In the genomic region with DNA sequence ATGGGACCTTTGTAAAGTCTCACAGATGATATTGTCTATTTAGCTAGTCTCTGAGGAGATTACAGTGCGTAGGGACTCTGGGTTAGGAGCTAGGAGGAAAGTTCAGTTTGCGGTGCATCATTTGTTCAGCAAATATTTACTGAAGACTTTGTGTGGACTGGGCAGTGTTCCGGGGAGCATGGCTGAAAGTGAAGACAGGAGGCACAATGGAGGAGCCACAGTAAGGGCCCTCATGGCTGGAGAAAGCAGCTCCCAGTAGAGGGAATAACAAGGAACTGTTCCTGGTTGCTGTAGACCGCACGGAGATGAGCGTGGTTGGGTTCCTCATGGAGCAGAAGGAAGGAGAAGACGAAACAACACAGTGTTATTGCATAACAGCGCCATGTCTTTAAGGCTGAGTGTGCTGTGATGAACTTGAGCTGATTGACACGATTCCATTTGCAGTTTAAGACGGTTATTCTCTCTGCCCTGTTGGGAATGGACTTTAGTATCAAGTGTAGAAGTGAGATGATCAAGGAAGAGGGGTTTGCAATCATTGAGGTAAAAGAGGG, we compare ENCODE assay signal across 25 mouse cellular contexts. TPM values are rescaled to one million over a fixed set of nuclear protein-coding genes. Genes with fewer than 3 reads are reported as not detected.
DNase-seq lines count a peak whose midpoint lies in the region; ATAC-seq and TF ChIP-seq lines count a peak whose summit lies in the region.
"Had no signal": no experiment of that assay in that cellular context is flagged by ENCODE, and none has a peak within 500 bp of the region (broad histone marks: within the 10 kb centered on the region; RNA-seq: fewer than 3 reads in every experiment).

No protein-coding gene starts in this region.

- no peak for TF ChIP-seq EP300 in lung, postnatal 0 days (IDR thresholded peaks at IDR 0.05)

- no peak overlapping the region for H3K4me3 ChIP-seq in embryonic facial prominence, embryonic 12.5 days
- H3K4me3 ChIP-seq in embryonic facial prominence, embryonic 10.5 days, result no peak overlapping the region
- no peak overlapping the region for H3K4me3 ChIP-seq in heart, embryonic 14.5 days (ENCODE audit: control insufficient read depth in 1 of 2, insufficient read depth in 1 of 2, low read depth in 1 of 2, low read length in 2 of 2)
- no peak overlapping the region for H3K4me3 ChIP-seq in lung, postnatal 0 days (ENCODE audit: low read depth, low read length)
- H3K4me3 ChIP-seq in myocyte, result no peak overlapping the region
- H3K4me3 ChIP-seq: forebrain, embryonic 15.5 days; hindbrain, embryonic 12.5 days; layer of hippocampus, adult 2 months; midbrain, embryonic 12.5 days; neural tube, embryonic 12.5 days had no signal

- TF ChIP-seq POLR2A in myocyte (IDR thresholded peaks at IDR 0.05; ENCODE audit: insufficient read length, low read depth), result no peak

- peaks cover 46% of the 10 kb centered on the region for H3K4me1 ChIP-seq in embryonic facial prominence, embryonic 12.5 days
- H3K4me1 ChIP-seq in embryonic facial prominence, embryonic 10.5 days, result peaks cover 55% of the 10 kb centered on the region
- peaks cover 43 to 86% of the 10 kb centered on the region in 2 experiments for H3K4me1 ChIP-seq in heart, embryonic 14.5 days (ENCODE audit: control insufficient read depth in 2 of 2, insufficient read depth in 2 of 2, low read length in 2 of 2)
- peaks cover 11% of the 10 kb centered on the region; the same call in 1 of the 2 replicates for H3K4me1 ChIP-seq in lung, postnatal 0 days (ENCODE audit: insufficient read depth, low read depth, low read length)
- H3K4me1 ChIP-seq: forebrain, embryonic 15.5 days had no signal

- DNase-seq in embryonic facial prominence, embryonic 10.5 days (ENCODE audit: low spot score), result no peak
- DNase-seq in heart, adult 11 months, result no peak
- DNase-seq in lung, postnatal 0 days (ENCODE audit: low spot score), result peak; percentile 46
- no peak for DNase-seq in lung, adult 18-20 months
- DNase-seq in spleen, postnatal 36 days (ENCODE audit: low spot score in 2 of 2), result no peak
- DNase-seq: adrenal gland, postnatal 14 days; cerebellum, adult 11 months; gastrocnemius, postnatal 36 days; kidney, adult 18-20 months; layer of hippocampus, postnatal 36 days; lung, adult 2 months; right cerebral cortex, postnatal 4 days; thymus, adult 18-20 months had no signal

- H3K79me2 ChIP-seq in myocyte (ENCODE audit: control insufficient read depth, insufficient read depth), result peaks cover 34% of the 10 kb centered on the region

- TF ChIP-seq CTCF in lung, postnatal 0 days (IDR thresholded peaks at IDR 0.05), result no peak

- no peak overlapping the region for H3K4me2 ChIP-seq in embryonic facial prominence, embryonic 12.5 days (replicated peaks)
- H3K4me2 ChIP-seq in heart, embryonic 14.5 days (ENCODE audit: low read length), result peak overlapping the region; percentile 45
- no peak overlapping the region for H3K4me2 ChIP-seq in lung, postnatal 0 days (replicated peaks; ENCODE audit: low read depth, low read length)
- peak overlapping the region; percentile 81 for H3K4me2 ChIP-seq in myocyte (ENCODE audit: low read depth)
- H3K4me2 ChIP-seq: forebrain, embryonic 15.5 days; hindbrain, embryonic 12.5 days; midbrain, embryonic 12.5 days; neural tube, embryonic 12.5 days had no signal

- H3K27me3 ChIP-seq in embryonic facial prominence, embryonic 12.5 days, result no peaks in the 10 kb centered on the region
- H3K27me3 ChIP-seq in embryonic facial prominence, embryonic 10.5 days (replicated peaks; ENCODE audit: low read depth, poor library complexity, severe bottlenecking), result peaks cover 5% of the 10 kb centered on the region
- H3K27me3 ChIP-seq in heart, embryonic 14.5 days (ENCODE audit: control insufficient read depth, insufficient read depth, low read length), result no peaks in the 10 kb centered on the region
- no peaks in the 10 kb centered on the region for H3K27me3 ChIP-seq in lung, postnatal 0 days (replicated peaks; ENCODE audit: insufficient read depth, low read length)
- no peaks in the 10 kb centered on the region for H3K27me3 ChIP-seq in myocyte (ENCODE audit: control insufficient read depth, insufficient read depth, insufficient read length)
- H3K27me3 ChIP-seq: forebrain, embryonic 15.5 days; hindbrain, embryonic 12.5 days; midbrain, embryonic 12.5 days; neural tube, embryonic 12.5 days had no signal

- no peak overlapping the region for H3ac ChIP-seq in myocyte (ENCODE audit: control insufficient read depth, insufficient read length)

- no peaks in the 10 kb centered on the region for H3K9me3 ChIP-seq in embryonic facial prominence, embryonic 12.5 days
- H3K9me3 ChIP-seq in embryonic facial prominence, embryonic 10.5 days, result no peaks in the 10 kb centered on the region
- no peaks in the 10 kb centered on the region for H3K9me3 ChIP-seq in heart, embryonic 14.5 days (ENCODE audit: control insufficient read depth, low read length)
- no peaks in the 10 kb centered on the region for H3K9me3 ChIP-seq in lung, postnatal 0 days (ENCODE audit: low read length)
- H3K9me3 ChIP-seq: forebrain, embryonic 15.5 days; hindbrain, embryonic 12.5 days; midbrain, embryonic 12.5 days; neural tube, embryonic 12.5 days had no signal

- H3K9ac ChIP-seq in embryonic facial prominence, embryonic 12.5 days, result no peak overlapping the region
- peak overlapping the region; percentile 38; the same call in 1 of the 2 replicates for H3K9ac ChIP-seq in heart, embryonic 14.5 days (ENCODE audit: low read length)
- no peak overlapping the region for H3K9ac ChIP-seq in lung, postnatal 0 days (replicated peaks; ENCODE audit: low read depth)
- H3K9ac ChIP-seq: forebrain, embryonic 15.5 days; hindbrain, embryonic 12.5 days; midbrain, embryonic 12.5 days; neural tube, embryonic 12.5 days had no signal

- no peak for ATAC-seq in embryonic facial prominence, embryonic 12.5 days (ENCODE audit: insufficient number of reproducible peaks, insufficient read depth, low FRiP score, low TSS enrichment)
- ATAC-seq in heart, embryonic 14.5 days (ENCODE audit: insufficient number of reproducible peaks, insufficient read depth, low FRiP score, low read depth), result no peak
- ATAC-seq in lung, postnatal 0 days, result no peak
- ATAC-seq: activated CD4-positive, CD25-positive, alpha-beta regulatory T cell, adult 4 months; CD4-positive, CD25-positive, alpha-beta regulatory T cell, adult 4 months; forebrain, embryonic 15.5 days had no signal

- peak overlapping the region; percentile 3; the same call in 1 of the 2 replicates for H3K27ac ChIP-seq in embryonic facial prominence, embryonic 12.5 days
- H3K27ac ChIP-seq in embryonic facial prominence, embryonic 10.5 days (replicated peaks), result no peak overlapping the region
- peak overlapping the region; percentile 93 to 95 for H3K27ac ChIP-seq in heart, embryonic 14.5 days (replicated peaks in 1 of 2; ENCODE audit: control insufficient read depth in 1 of 2, insufficient read depth in 1 of 2, low read depth in 2 of 2, low read length in 2 of 2)
- H3K27ac ChIP-seq in lung, postnatal 0 days (ENCODE audit: low read length), result peak overlapping the region; percentile 54; the same call in 1 of the 2 replicates
- H3K27ac ChIP-seq: forebrain, embryonic 15.5 days; hindbrain, embryonic 12.5 days; kidney, postnatal 0 days; layer of hippocampus, adult 2 months; macrophage; midbrain, embryonic 12.5 days; neural tube, embryonic 12.5 days had no signal

- H3K36me3 ChIP-seq in embryonic facial prominence, embryonic 12.5 days, result no peaks in the 10 kb centered on the region
- no peaks in the 10 kb centered on the region for H3K36me3 ChIP-seq in embryonic facial prominence, embryonic 10.5 days (replicated peaks)
- H3K36me3 ChIP-seq in heart, embryonic 14.5 days (ENCODE audit: control insufficient read depth, insufficient read depth, low read length), result no peaks in the 10 kb centered on the region
- H3K36me3 ChIP-seq in lung, postnatal 0 days (ENCODE audit: insufficient read depth, low read length), result no peaks in the 10 kb centered on the region
- peaks cover 4% of the 10 kb centered on the region for H3K36me3 ChIP-seq in myocyte (ENCODE audit: control insufficient read depth, insufficient read depth)
- H3K36me3 ChIP-seq: forebrain, embryonic 15.5 days; hindbrain, embryonic 12.5 days; midbrain, embryonic 12.5 days; neural tube, embryonic 12.5 days had no signal

- WGBS in embryonic facial prominence, embryonic 12.5 days, result 92% methylated on average over 10 of the region's 10 CpGs
- WGBS in embryonic facial prominence, embryonic 10.5 days, result 90% methylated on average over 10 of the region's 10 CpGs
- WGBS in heart, embryonic 14.5 days, result 89% methylated on average over 10 of the region's 10 CpGs
- 77% methylated on average over 10 of the region's 10 CpGs for WGBS in lung, postnatal 0 days

TF ChIP-seq in myocyte, 11 proteins besides CTCF, POLR2A, EP300 and RAD21:
- TF ChIP-seq REST (IDR thresholded peaks at IDR 0.05; ENCODE audit: insufficient read depth, insufficient read length), result no peak
- TF ChIP-seq TCF12 (IDR thresholded peaks at IDR 0.05; ENCODE audit: insufficient read depth, poor library complexity, severe bottlenecking), result no peak
- TF ChIP-seq POLR2AphosphoS2 (IDR thresholded peaks at IDR 0.05; ENCODE audit: insufficient read length, low read depth), result no peak
- no peak for TF ChIP-seq TCF3 (IDR thresholded peaks at IDR 0.05; ENCODE audit: insufficient read length, low read depth)
- TF ChIP-seq E2F4 (IDR thresholded peaks at IDR 0.05; ENCODE audit: insufficient read depth), result no peak
- TF ChIP-seq MAX (IDR thresholded peaks at IDR 0.05; ENCODE audit: low read depth), result no peak
- TF ChIP-seq USF1 (IDR thresholded peaks at IDR 0.05; ENCODE audit: low read depth), result no peak
- no peak for TF ChIP-seq SRF (IDR thresholded peaks at IDR 0.05; ENCODE audit: control insufficient read depth, insufficient read length, low read depth)
- TF ChIP-seq MYOG (IDR thresholded peaks at IDR 0.05; ENCODE audit: control insufficient read depth in 1 of 3, insufficient read depth in 1 of 3, insufficient read length in 2 of 3, low read depth in 2 of 3), result no peak
- no peak for TF ChIP-seq MYOD1 (IDR thresholded peaks at IDR 0.05; ENCODE audit: control insufficient read depth in 1 of 3, insufficient read length in 2 of 3, low read depth in 2 of 3)
- TF ChIP-seq CEBPB (IDR thresholded peaks at IDR 0.05; ENCODE audit: insufficient read depth, poor library complexity, severe bottlenecking), result no peak

RNA-seq across cellular contexts. Expression of a gene that starts 12.6 kb away (rescaled TPM):
- 21.2 and 22.7 TPM in 2 replicates for polyA plus RNA-seq in embryonic facial prominence, embryonic 12.5 days (2016; fragmentation: Nextera tagmentation; extraction: Ambion mirVana)
- polyA plus RNA-seq in embryonic facial prominence, embryonic 10.5 days (2016; fragmentation: Nextera tagmentation; extraction: Ambion mirVana), result 9.9 and 13.1 TPM in 2 replicates
- polyA plus RNA-seq in heart, embryonic 14.5 days (2014; fragmentation: Nextera tagmentation; extraction: Ambion mirVana), result 18.4 and 18.6 TPM in 2 replicates
- 3.6 and 4.5 TPM in 2 replicates for polyA plus RNA-seq in lung, postnatal 0 days (2015; fragmentation: Nextera tagmentation; extraction: Ambion mirVana)
- polyA plus RNA-seq in myocyte (2012; fragmentation: generic; extraction: Trizol), result 16.1 TPM

Comparison
In these comparisons a context has a peak if more than half of its experiments do, and no peak if none do; other contexts are left out.
1. H3K4me2 ChIP-seq: peak in heart, embryonic 14.5 days (single experiment) and myocyte (single experiment); none in embryonic facial prominence, embryonic 12.5 days (single experiment) and lung, postnatal 0 days (single experiment).